In genomic region chr1:159532841-159533569, GRCm38 (mm10) we compare ENCODE assay signal across 17 mouse cellular contexts. TPM values are rescaled to one million over a fixed set of nuclear protein-coding genes. Genes with fewer than 3 reads are reported as not detected.
DNase-seq lines count a peak whose midpoint lies in the region; ATAC-seq lines count a peak whose summit lies in the region.
"Had no signal": no experiment of that assay in that cellular context is flagged by ENCODE, and none has a peak within 500 bp of the region (broad histone marks: within the 10 kb centered on the region; RNA-seq: fewer than 3 reads in every experiment).

No protein-coding gene starts in this region.

- no peak for DNase-seq in frontal cortex, postnatal 10 days (ENCODE audit: low spot score in 2 of 2)
- DNase-seq in layer of hippocampus, postnatal 10 days (ENCODE audit: low spot score in 2 of 2), result peak; percentile 36 to 40
- no peak for DNase-seq in layer of hippocampus, postnatal 36 days
- DNase-seq in right cerebral cortex, adult 18-20 months, result peak; percentile 54
- DNase-seq in right cerebral cortex, postnatal 25 days, result no peak
- no peak for DNase-seq in neural tube, embryonic 10.5 days (ENCODE audit: extremely low spot score, low spot score)
- DNase-seq: adrenal gland, adult 2 months; cerebellum, adult 11-12 months; kidney, adult 11 months; kidney, postnatal 36 days; lung, embryonic 14.5 days; thymus, postnatal 14 days had no signal

- ATAC-seq in frontal cortex, adult (ENCODE audit: low TSS enrichment), result peak; percentile 58
- ATAC-seq: midbrain, embryonic 13.5 days had no signal

RNA-seq across cellular contexts. Expression of gene Tnr, which starts 9.4 kb away (rescaled TPM):
- total RNA-seq in layer of hippocampus, postnatal 10 days (2021), result 100 to 1,000 TPM; 104 to 113 TPM
- total RNA-seq in layer of hippocampus, postnatal 36 days (2021), result 100 to 1,000 TPM; 150 to 178 TPM
- total RNA-seq: hematopoietic stem cell, adult 5-6 weeks; megakaryocyte, adult 5-6 weeks; MEL had no signal

Comparison
In these comparisons a context has a peak if more than half of its experiments do, and no peak if none do; other contexts are left out.
1. DNase-seq: peak in layer of hippocampus, postnatal 10 days (2 of 2) and right cerebral cortex, adult 18-20 months (single experiment); none in frontal cortex, postnatal 10 days (0 of 2), layer of hippocampus, postnatal 36 days (0 of 2), right cerebral cortex, postnatal 25 days (single experiment) and neural tube, embryonic 10.5 days (single experiment).